Mouse (Mus musculus) forebrain, postnatal 0 days (tissue): Measurements from ENCODE around the gene Pnliprp2. TPM values are rescaled to one million over a fixed set of nuclear protein-coding genes. Genes with fewer than 3 reads are reported as not detected.

ENCODE experiments used
- ATAC-seq: fragments of 200-750 bp; cut with Nextera tagmentation; 2 replicates; pipeline ENCODE4 v1.8.0; 2017; ENCODE audit warnings: mild to moderate bottlenecking, moderate library complexity
- DNase-seq: peaks from one replicate; pipeline ENCODE4 v3.0.0-alpha.2; 2015
- H3K27ac ChIP-seq: fragments of 300-500 bp; sonication (generic); 2 replicates; pipeline ENCODE4 v1.5.1; 2014; ENCODE audit warnings: low read depth, mild to moderate bottlenecking, antibody characterized with exemption, low read length, moderate library complexity, mixed read lengths
- H3K27me3 ChIP-seq: fragments of 300-500 bp; sonication (generic); 2 replicates; pipeline ENCODE4 v1.6.1; 2014; ENCODE audit warnings: mild to moderate bottlenecking, low read length, mixed read lengths; ENCODE audit not compliant: insufficient read depth
- H3K36me3 ChIP-seq: fragments of 300-500 bp; sonication (generic); 2 replicates; pipeline ENCODE4 v1.6.1; 2014; ENCODE audit warnings: mild to moderate bottlenecking, moderate library complexity; ENCODE audit not compliant: insufficient read depth
- H3K4me1 ChIP-seq: fragments of 300-500 bp; sonication (generic); 2 replicates; pipeline ENCODE4 v1.6.1; 2014; ENCODE audit warnings: antibody characterized with exemption; ENCODE audit not compliant: insufficient read depth
- H3K4me2 ChIP-seq: fragments of 300-500 bp; sonication (generic); 2 replicates; pipeline ENCODE4 v1.6.1; 2014; ENCODE audit warnings: low read depth, mild to moderate bottlenecking, moderate library complexity
- H3K4me3 ChIP-seq: fragments of 300-500 bp; sonication (generic); 2 replicates; pipeline ENCODE4 v1.5.1; 2014; ENCODE audit warnings: low read depth, low read length, mixed read lengths
- H3K9ac ChIP-seq: fragments of 300-500 bp; sonication (generic); 2 replicates; pipeline ENCODE4 v1.6.1; 2014; ENCODE audit warnings: mild to moderate bottlenecking
- H3K9me3 ChIP-seq: fragments of 300-500 bp; sonication (generic); 2 replicates; pipeline ENCODE4 v1.6.1; 2016; ENCODE audit warnings: low read length
- CTCF ChIP-seq: sonication (generic); IDR thresholded peaks from 2 replicates; pipeline ENCODE4 v1.5.1; 2016; ENCODE audit warnings: antibody characterized with exemption, control low read depth, low read depth
- WGBS: fragments of 180-500 bp; shearing (Covaris S2); extraction: QIAGEN DNeasy Blood & Tissue Kit; methylation state at CpG from one replicate; pipeline ENCODE4 v1.1.7; 2014; 5-methylcytosine and 5-hydroxymethylcytosine counted together
- polyA plus RNA-seq: library from polyadenylated mRNA; unstranded; fragments of >200 nt; fragmentation: Nextera tagmentation; extraction: Ambion mirVana; gene quantifications from 2 replicates; pipeline ENCODE4 v1.2.1, GENCODE M21; 2015
- total RNA-seq: library from RNA; depleted of rRNA; stranded (reverse); fragments of >200 nt; gene quantifications from 2 replicates; pipeline ENCODE4 v1.2.3, GENCODE M21; 2014

Gene Pnliprp2
- total and polyA plus RNA-seq, 2 experiments from 2014 or later: not detected

DNA sequence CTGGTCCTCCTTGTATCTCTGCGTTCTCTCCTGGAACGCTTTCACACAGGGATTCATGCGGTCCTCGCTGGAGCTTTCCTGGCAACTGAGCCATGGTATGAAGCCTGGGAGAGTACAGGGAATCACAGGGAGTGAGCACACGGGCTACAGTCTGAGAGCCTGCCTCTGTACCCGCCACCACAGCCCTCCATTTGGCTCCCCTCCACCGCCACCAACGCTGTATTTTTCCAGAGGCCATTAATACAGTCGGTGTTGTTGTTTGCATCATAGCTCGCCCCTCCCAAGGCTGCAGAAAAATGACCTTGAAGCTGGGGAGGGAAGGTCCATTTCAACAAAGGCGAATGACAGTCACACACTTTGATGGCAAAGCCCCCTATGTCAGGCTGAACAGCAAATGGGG is 29.7 kb downstream of the Pnliprp2 start:
- no peak overlapping the region for H3K9ac ChIP-seq
- no peaks in the 10 kb centered on the region for H3K9me3 ChIP-seq
- peak overlapping the region; percentile 35; the same call in 1 of the 2 replicates for H3K27ac ChIP-seq
- no peak overlapping the region for H3K4me2 ChIP-seq
- ATAC-seq (peak; percentile 43; the same call in 1 of the 2 replicates), DNase-seq (no peak)
- H3K4me1 ChIP-seq: 0 out of 2 replicates have a peak, but pooled peaks cover 4% of the 10 kb centered on the region
- 43% methylated on average over 11 of the region's 11 CpGs for WGBS
- H3K27me3 ChIP-seq: no peaks in the 10 kb centered on the region
- no peak for TF ChIP-seq CTCF
- H3K4me3 ChIP-seq: no peak overlapping the region
- no peaks in the 10 kb centered on the region for H3K36me3 ChIP-seq

- no peak for ATAC-seq
- 46% methylated on average over 10 of the region's 10 CpGs for WGBS
These were observed 34.8 kb downstream of the Pnliprp2 start, which contains the start of gene 1700019N19Rik for GRCm38 (mm10) chr19:58794284-58794683. 1700019N19Rik (minus strand) TSS chr19:58794461.

DNA sequence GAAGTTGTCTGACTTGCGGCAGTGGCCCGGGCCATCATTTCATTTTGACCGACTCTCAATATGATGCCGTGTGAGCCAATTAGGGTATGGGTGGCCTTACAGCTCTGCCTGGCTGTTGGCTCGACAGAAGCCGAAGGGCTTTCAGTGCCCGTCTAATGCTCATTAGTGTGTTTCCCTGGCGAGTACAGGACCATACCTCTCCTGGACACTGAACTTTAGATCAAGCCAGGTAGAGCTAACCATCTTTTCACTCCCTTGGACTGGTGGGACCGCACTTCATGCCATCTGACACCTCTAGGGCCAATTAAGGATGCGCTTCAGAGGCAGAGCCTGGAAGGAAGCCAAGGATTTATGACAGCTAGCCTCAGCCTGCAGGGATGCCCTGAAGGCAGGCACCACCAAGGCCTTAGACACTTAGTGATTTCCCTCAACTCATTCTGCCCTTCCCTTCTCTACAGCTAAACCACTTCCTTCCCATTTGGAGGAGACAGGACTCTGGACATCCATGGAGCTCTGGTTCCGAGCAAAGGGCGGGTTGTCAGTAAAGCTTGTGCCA is 35.7 kb downstream of the Pnliprp2 start:
- no peak overlapping the region for H3K4me2 ChIP-seq
- H3K27me3 ChIP-seq: no peaks in the 10 kb centered on the region
- H3K27ac ChIP-seq: no peak overlapping the region
- peaks cover 16% of the 10 kb centered on the region for H3K36me3 ChIP-seq
- TF ChIP-seq CTCF: no peak
- H3K9ac ChIP-seq: no peak overlapping the region
- H3K4me3 ChIP-seq: no peak overlapping the region
- ATAC-seq: no peak
- no peaks in the 10 kb centered on the region for H3K4me1 ChIP-seq
- WGBS: 59% methylated on average over 12 of the region's 12 CpGs
- no peaks in the 10 kb centered on the region for H3K9me3 ChIP-seq
- no peak for DNase-seq

More at GRCm38 (mm10) chr19:58794284-58794683, 34.8 kb downstream of the Pnliprp2 start, which contains the start of gene 1700019N19Rik:
- H3K4me2 ChIP-seq: no peak within 1 kb of the TSS
- no peaks in the 10 kb centered on the region for H3K27me3 ChIP-seq
- H3K27ac ChIP-seq: no peak within 1 kb of the TSS
- H3K9me3 ChIP-seq: no peaks in the 10 kb centered on the region
- H3K4me1 ChIP-seq: 0 out of 2 replicates have a peak, but pooled peaks cover 1% of the 10 kb centered on the region
- no peak within 1 kb of the TSS for H3K9ac ChIP-seq
- peaks cover 8% of the 10 kb centered on the region for H3K36me3 ChIP-seq
- TF ChIP-seq CTCF: no peak
- no peak within 1 kb of the TSS for H3K4me3 ChIP-seq
- DNase-seq: no peak

GRCm38 (mm10) chr19:58805191-58805779 is 45.8 kb downstream of the Pnliprp2 start:
- no peak overlapping the region for H3K4me2 ChIP-seq
- no peak overlapping the region for H3K4me3 ChIP-seq
- no peaks in the 10 kb centered on the region for H3K9me3 ChIP-seq
- ATAC-seq: no peak
- H3K27me3 ChIP-seq: no peaks in the 10 kb centered on the region
- H3K27ac ChIP-seq: no peak overlapping the region
- WGBS: 85% methylated on average over 9 of the region's 9 CpGs
- DNase-seq: no peak
- no peak overlapping the region for H3K9ac ChIP-seq
- no peaks in the 10 kb centered on the region for H3K4me1 ChIP-seq
- peaks cover 22% of the 10 kb centered on the region for H3K36me3 ChIP-seq
- no peak for TF ChIP-seq CTCF

DNA sequence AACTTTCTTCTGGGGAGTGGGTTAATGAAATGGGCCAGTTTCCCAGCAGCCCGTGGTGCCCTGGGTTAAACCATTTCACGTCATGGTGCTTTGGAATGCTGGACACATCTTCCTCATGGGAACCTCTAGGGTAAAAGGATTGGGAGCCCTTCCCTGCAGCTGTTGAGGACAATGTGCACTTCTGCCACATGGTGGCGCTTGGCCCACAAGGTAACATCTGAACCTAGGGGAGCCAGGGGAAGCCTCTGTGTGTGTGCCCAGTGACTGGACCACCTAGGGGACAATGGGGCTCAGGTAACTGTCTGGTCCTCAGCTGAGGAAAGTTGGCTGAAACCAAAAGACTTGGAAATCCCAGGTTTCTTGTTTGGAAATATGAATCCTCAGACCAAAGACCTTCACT is 46.8 kb downstream of the Pnliprp2 start:
- TF ChIP-seq CTCF: peak; percentile 88
- no peak overlapping the region for H3K27ac ChIP-seq
- peaks cover 11% of the 10 kb centered on the region for H3K36me3 ChIP-seq
- WGBS: 3% methylated on average over 3 of the region's 3 CpGs
- H3K9ac ChIP-seq: no peak overlapping the region
- no peaks in the 10 kb centered on the region for H3K27me3 ChIP-seq
- ATAC-seq (peak; percentile 67), DNase-seq (peak; percentile 75)
- no peaks in the 10 kb centered on the region for H3K9me3 ChIP-seq
- no peak overlapping the region for H3K4me3 ChIP-seq
- no peaks in the 10 kb centered on the region for H3K4me1 ChIP-seq
- H3K4me2 ChIP-seq: no peak overlapping the region

GRCm38 (mm10) chr19:58808864-58809263 is 49.3 kb downstream of the Pnliprp2 start:
- Histone ChIP-seq H3K4me2 (no peak overlapping the region), H3K4me1 (no peaks in the 10 kb centered on the region), H3K27ac (no peak overlapping the region), H3K4me3 (no peak overlapping the region), H3K9me3 (no peaks in the 10 kb centered on the region), H3K36me3 (no peaks in the 10 kb centered on the region; the same call in 1 of the 2 replicates), H3K9ac (no peak overlapping the region), H3K27me3 (no peaks in the 10 kb centered on the region)
- 77% methylated on average over 6 of the region's 6 CpGs for WGBS
- no peak for TF ChIP-seq CTCF
- ATAC-seq: no peak
- no peak for DNase-seq

- Histone ChIP-seq H3K4me1 (no peaks in the 10 kb centered on the region), H3K27ac (no peak overlapping the region), H3K4me3 (no peak overlapping the region), H3K9ac (no peak overlapping the region), H3K4me2 (no peak overlapping the region), H3K27me3 (no peaks in the 10 kb centered on the region), H3K36me3 (no peaks in the 10 kb centered on the region; the same call in 1 of the 2 replicates), H3K9me3 (no peaks in the 10 kb centered on the region)
- TF ChIP-seq CTCF: no peak
- 63% methylated on average over 5 of the region's 5 CpGs for WGBS
- ATAC-seq: peak; percentile 28; the same call in 1 of the 2 replicates
- DNase-seq: peak; percentile 48
These were observed 51.0 kb downstream of the Pnliprp2 start for GRCm38 (mm10) chr19:58810536-58810935.
